In genomic region chr11:115995256-115995655, GRCm38 (mm10) we compare ENCODE assay signal across 22 mouse cellular contexts. TPM values are rescaled to one million over a fixed set of nuclear protein-coding genes. Genes with fewer than 3 reads are reported as not detected.
DNase-seq lines count a peak whose midpoint lies in the region.
"Had no signal": no experiment of that assay in that cellular context is flagged by ENCODE, and none has a peak within 500 bp of the region (broad histone marks: within the 10 kb centered on the region; RNA-seq: fewer than 3 reads in every experiment).

No protein-coding gene starts in this region.

- peak; percentile 53 to 72 for DNase-seq in adrenal gland, adult (ENCODE audit: inconsistent age in 2 of 2, low spot score in 1 of 2)
- no peak for DNase-seq in adrenal gland, postnatal 10 days
- peak; percentile 40 for DNase-seq in adrenal gland, adult 2 months
- DNase-seq in adrenal gland, adult 18-20 months (ENCODE audit: low spot score in 2 of 2), result no peak
- DNase-seq in adrenal gland, adult 8-10 months, result peak; percentile 33
- DNase-seq in adrenal gland, postnatal 14 days, result no peak
- peak; percentile 23 to 38 for DNase-seq in adrenal gland, postnatal 36 days
- DNase-seq in adrenal gland, postnatal 4 days (ENCODE audit: low spot score in 2 of 2), result no peak
- DNase-seq: adrenal gland, postnatal 25 days; B cell, adult 2 months; cerebellum, adult 11 months; cerebellum, adult 11-12 months; cerebellum, adult 18-20 months; cerebellum, adult 2 months; cerebellum, adult 8-10 months; cerebellum, adult 9-10 months; cerebellum, adult 9-11 months; cerebellum, postnatal 10 days; cerebellum, postnatal 14 days; cerebellum, postnatal 25 days had no signal

RNA-seq across cellular contexts. Expression of gene Galk1, which starts 17.3 kb away (rescaled TPM):
- total RNA-seq in adrenal gland, postnatal 10 days (2021), result 10 to 100 TPM; 67.0 to 90.6 TPM
- 10 to 100 TPM; 30.6 to 45.6 TPM for total RNA-seq in adrenal gland, adult 2 months (2021)
- 68.6 and 71.3 TPM in 2 replicates for polyA plus RNA-seq in adrenal gland, adult 2 months (2012; rRNA removed)
- 10 to 100 TPM; 26.8 to 33.1 TPM for total RNA-seq in adrenal gland, adult 18-20 months (2021)
- total RNA-seq in adrenal gland, adult 8-10 months (2022), result 10 to 100 TPM; 37.3 to 55.6 (median 46.4) TPM
- 41.5 and 51.9 TPM in 2 replicates for total RNA-seq in adrenal gland, postnatal 14 days (2021)
- 10 to 100 TPM; 40.7 to 50.3 TPM for total RNA-seq in adrenal gland, postnatal 36 days (2021)
- 10 to 100 TPM; 70.2 to 88.6 TPM for total RNA-seq in adrenal gland, postnatal 4 days (2021)

RNA-seq across cellular contexts. Expression of gene Itgb4, which starts 20.7 kb away (rescaled TPM):
- total RNA-seq in adrenal gland, postnatal 10 days (2021), result 1 to 10 TPM; 3.1 to 4.7 TPM
- total RNA-seq in adrenal gland, adult 2 months (2021), result 1 to 10 TPM; 2.1 to 4.3 TPM
- polyA plus RNA-seq in adrenal gland, adult 2 months (2012; rRNA removed), result 3.9 and 4.8 TPM in 2 replicates
- 1 to 10 TPM; 3.1 to 3.7 TPM for total RNA-seq in adrenal gland, adult 18-20 months (2021)
- 1 to 10 TPM; 3.5 to 5.1 (median 3.9) TPM for total RNA-seq in adrenal gland, adult 8-10 months (2022)
- total RNA-seq in adrenal gland, postnatal 14 days (2021), result 3.6 and 4.4 TPM in 2 replicates
- 1 to 10 TPM; 2.3 to 3.1 TPM for total RNA-seq in adrenal gland, postnatal 36 days (2021)
- 1 to 10 TPM; 5.0 to 8.7 TPM for total RNA-seq in adrenal gland, postnatal 4 days (2021)
- polyA plus RNA-seq: activated CD4-positive, CD25-positive, alpha-beta regulatory T cell, adult 4 months; CD4-positive, CD25-positive, alpha-beta regulatory T cell, adult 4 months had no signal

RNA-seq across cellular contexts. Expression of gene H3f3b, which starts 32.5 kb away (rescaled TPM):
- 100 to 1,000 TPM; 401 to 426 TPM for total RNA-seq in adrenal gland, postnatal 10 days (2021)
- total RNA-seq in adrenal gland, adult 2 months (2021), result 100 to 1,000 TPM; 270 to 363 TPM
- polyA plus RNA-seq in adrenal gland, adult 2 months (2012; rRNA removed), result 76.2 and 92.7 TPM in 2 replicates
- 100 to 1,000 TPM; 248 to 269 TPM for total RNA-seq in adrenal gland, adult 18-20 months (2021)
- total RNA-seq in adrenal gland, adult 8-10 months (2022), result 100 to 1,000 TPM; 302 to 413 (median 377) TPM
- 340 and 347 TPM in 2 replicates for total RNA-seq in adrenal gland, postnatal 14 days (2021)
- 100 to 1,000 TPM; 347 to 353 TPM for total RNA-seq in adrenal gland, postnatal 36 days (2021)
- total RNA-seq in adrenal gland, postnatal 4 days (2021), result 100 to 1,000 TPM; 751 to 846 TPM

RNA-seq across cellular contexts. Expression of gene Unk, which starts 34.9 kb away (rescaled TPM):
- total RNA-seq in adrenal gland, postnatal 10 days (2021), result 10 to 100 TPM; 21.0 to 26.0 TPM
- total RNA-seq in adrenal gland, adult 2 months (2021), result 10 to 100 TPM; 20.2 to 21.2 TPM
- 46.0 and 58.5 TPM in 2 replicates for polyA plus RNA-seq in adrenal gland, adult 2 months (2012; rRNA removed)
- 10 to 100 TPM; 16.2 to 19.2 TPM for total RNA-seq in adrenal gland, adult 18-20 months (2021)
- 10 to 100 TPM; 19.7 to 45.2 (median 29.6) TPM for total RNA-seq in adrenal gland, adult 8-10 months (2022)
- 20.6 and 24.4 TPM in 2 replicates for total RNA-seq in adrenal gland, postnatal 14 days (2021)
- 10 to 100 TPM; 18.3 to 20.2 TPM for total RNA-seq in adrenal gland, postnatal 36 days (2021)
- total RNA-seq in adrenal gland, postnatal 4 days (2021), result 10 to 100 TPM; 41.3 to 45.5 TPM

Comparison
In these comparisons a context has a peak if more than half of its experiments do, and no peak if none do; other contexts are left out.
1. DNase-seq: peak in adrenal gland, adult (2 of 2), adrenal gland, adult 2 months (single experiment), adrenal gland, adult 8-10 months (single experiment) and adrenal gland, postnatal 36 days (2 of 2); none in adrenal gland, postnatal 10 days (single experiment), adrenal gland, adult 18-20 months (0 of 2), adrenal gland, postnatal 14 days (single experiment) and adrenal gland, postnatal 4 days (0 of 2).